Mouse (Mus musculus) ES-Bruce4 (cell line): Measurements from ENCODE around the gene Fbxl12. TPM values are rescaled to one million over a fixed set of nuclear protein-coding genes. Genes with fewer than 3 reads are reported as not detected.

ENCODE experiments used
- H3K27ac ChIP-seq: 2 replicates; pipeline ENCODE4 v1.5.1; 2012; ENCODE audit warnings: low read length, inconsistent platforms; ENCODE audit not compliant: insufficient read depth
- H3K27me3 ChIP-seq: 2 replicates; pipeline ENCODE4 v1.6.1; 2012; ENCODE audit warnings: mild to moderate bottlenecking, low read length, inconsistent platforms; ENCODE audit not compliant: control insufficient read depth, poor library complexity, insufficient read depth, severe bottlenecking
- H3K36me3 ChIP-seq: 2 replicates; pipeline ENCODE4 v1.6.1; 2012; ENCODE audit warnings: inconsistent platforms, mild to moderate bottlenecking, low read length, moderate library complexity; ENCODE audit not compliant: control insufficient read depth, poor library complexity, insufficient read depth, severe bottlenecking
- H3K4me1 ChIP-seq: one replicate; pipeline ENCODE4 v1.8.1; 2011; ENCODE audit warnings: low read length; ENCODE audit not compliant: control insufficient read depth, insufficient read depth
- H3K4me3 ChIP-seq: 2 replicates; pipeline ENCODE4 v1.5.1; 2011; ENCODE audit warnings: low read depth, mild to moderate bottlenecking, low read length
- H3K9ac ChIP-seq: 2 replicates; pipeline ENCODE4 v1.6.1; 2012; ENCODE audit warnings: low read depth, mild to moderate bottlenecking, inconsistent platforms; ENCODE audit not compliant: poor library complexity, severe bottlenecking
- H3K9me3 ChIP-seq: replicated peaks from 2 replicates; pipeline ENCODE4 v1.6.1; 2012; ENCODE audit warnings: mild to moderate bottlenecking, low read length, inconsistent platforms; ENCODE audit not compliant: control insufficient read depth, poor library complexity, insufficient read depth, severe bottlenecking
- CTCF ChIP-seq: IDR thresholded peaks from one replicate; pipeline ENCODE4 v1.8.1; 2011; ENCODE audit warnings: low read depth, low read length
- EP300 ChIP-seq: IDR thresholded peaks from 2 replicates; pipeline ENCODE4 v1.6.1; 2011; ENCODE audit warnings: low read depth, low read length; ENCODE audit not compliant: insufficient read depth
- POLR2A ChIP-seq: IDR thresholded peaks from one replicate; pipeline ENCODE4 v1.8.1; 2011; ENCODE audit warnings: low read length; ENCODE audit not compliant: insufficient read depth
- polyA plus RNA-seq: library from polyadenylated mRNA; stranded (reverse); fragments of >200 nt; gene quantifications from 2 replicates; pipeline ENCODE4 v1.2.4, GENCODE M21; 2011; ENCODE audit warnings: low read depth; ENCODE audit not compliant: missing spikeins, insufficient read depth, insufficient read length

Gene Fbxl12
- polyA plus RNA-seq, 1 experiment = 19.6 TPM

DNA sequence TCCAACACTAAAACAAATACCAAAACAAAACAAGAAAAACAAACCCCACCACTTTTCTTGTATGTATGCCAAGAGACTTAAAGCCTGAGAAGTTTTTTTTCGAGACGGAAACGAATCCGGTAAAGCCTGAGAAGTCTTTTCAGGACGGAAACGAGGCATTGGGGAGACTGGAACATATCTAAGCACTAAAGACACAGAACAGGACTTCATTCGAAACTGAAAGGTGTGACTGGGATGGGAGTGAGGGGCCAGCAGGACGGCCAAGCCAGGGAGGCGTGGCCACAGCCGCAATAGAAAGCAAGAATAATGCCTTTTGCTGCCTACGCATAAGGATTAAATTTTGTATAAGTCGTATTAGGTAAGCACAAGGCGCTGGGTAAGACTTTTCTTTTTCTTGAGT is 786 bp downstream of the Fbxl12 start:
- Histone ChIP-seq H3K4me3 (peak overlapping the region; percentile 99), H3K9me3 (no peaks in the 10 kb centered on the region), H3K9ac (peak overlapping the region; percentile 75), H3K27ac (no peak overlapping the region), H3K4me1 (no peaks in the 10 kb centered on the region), H3K27me3 (no peaks in the 10 kb centered on the region), H3K36me3 (peaks cover 7% of the 10 kb centered on the region; the same call in 1 of the 2 replicates)
- TF ChIP-seq POLR2A (no peak), CTCF (no peak), EP300 (no peak)

DNA sequence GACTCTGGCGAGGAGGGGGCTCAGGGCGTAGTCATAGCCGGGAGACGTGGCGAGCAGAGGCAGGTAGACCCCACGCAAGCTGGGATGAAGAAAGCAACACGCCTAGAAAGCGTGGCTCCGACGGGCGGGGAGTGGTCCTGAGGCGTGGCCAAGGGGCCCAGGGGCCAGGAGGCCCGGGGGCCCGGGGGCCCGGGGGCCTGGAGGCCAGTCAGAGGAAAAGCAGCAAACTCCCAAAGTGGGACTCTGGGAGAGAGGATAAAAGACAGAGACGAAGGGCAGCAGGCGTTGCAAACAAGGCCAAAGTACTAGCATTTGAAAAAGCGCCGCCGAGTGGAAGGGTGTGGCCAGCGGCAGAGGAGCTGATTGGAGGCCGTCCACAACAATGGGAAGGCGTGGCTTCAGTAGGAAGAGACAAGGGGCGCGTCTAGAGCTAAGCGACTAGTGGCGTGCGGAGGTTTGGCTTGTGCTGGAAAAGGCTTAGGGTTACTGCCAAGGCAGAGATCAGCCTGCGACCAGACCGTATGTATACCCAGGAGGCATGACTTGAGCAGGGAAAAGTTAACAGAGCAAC is 1.6 kb downstream of the Fbxl12 start:
- H3K4me1 ChIP-seq = no peaks in the 10 kb centered on the region
- H3K9ac ChIP-seq = peak overlapping the region; percentile 75
- H3K4me3 ChIP-seq = peak overlapping the region; percentile 99
- no peaks in the 10 kb centered on the region for H3K27me3 ChIP-seq
- H3K36me3 ChIP-seq = peaks cover 7% of the 10 kb centered on the region; the same call in 1 of the 2 replicates
- H3K27ac ChIP-seq = peak overlapping the region; percentile 16
- H3K9me3 ChIP-seq = no peaks in the 10 kb centered on the region
- TF ChIP-seq CTCF = no peak
- peak; percentile 45 for TF ChIP-seq POLR2A
- 0 out of 2 replicates have a peak, but pooled peaks have one; percentile 1 for TF ChIP-seq EP300

GRCm38 (mm10) chr9:20642101-20642895 is 2.3 kb downstream of the Fbxl12 start, which contains the start of gene Ubl5:
Gene Ubl5 (plus strand): TSS chr9:20642878.
- Histone ChIP-seq H3K4me3 (peak within 1 kb of the TSS; percentile 99), H3K27me3 (no peaks in the 10 kb centered on the region), H3K36me3 (peaks cover 7% of the 10 kb centered on the region; the same call in 1 of the 2 replicates), H3K9me3 (no peaks in the 10 kb centered on the region), H3K4me1 (no peaks in the 10 kb centered on the region), H3K27ac (peak within 1 kb of the TSS; percentile 16), H3K9ac (peak within 1 kb of the TSS; percentile 75)
- TF ChIP-seq CTCF (no peak), POLR2A (no peak)

GRCm38 (mm10) chr9:20641501-20641900 is 3.1 kb downstream of the Fbxl12 start:
- H3K27ac ChIP-seq = no peak overlapping the region
- H3K4me1 ChIP-seq = peaks cover 2% of the 10 kb centered on the region
- H3K9ac ChIP-seq = peak overlapping the region; percentile 50
- H3K27me3 ChIP-seq = no peaks in the 10 kb centered on the region
- no peaks in the 10 kb centered on the region for H3K9me3 ChIP-seq
- H3K4me3 ChIP-seq = peak overlapping the region; percentile 99
- H3K36me3 ChIP-seq = peaks cover 5% of the 10 kb centered on the region; the same call in 1 of the 2 replicates
- TF ChIP-seq CTCF (no peak), EP300 (no peak), POLR2A (no peak)

GRCm38 (mm10) chr9:20639486-20639885 is 5.1 kb downstream of the Fbxl12 start:
- H3K27me3 ChIP-seq = no peaks in the 10 kb centered on the region
- H3K27ac ChIP-seq = no peak overlapping the region
- 0 out of 2 replicates have a peak overlapping the region, but pooled peaks have one; percentile 24 for H3K9ac ChIP-seq
- no peaks in the 10 kb centered on the region for H3K9me3 ChIP-seq
- no peak overlapping the region for H3K4me3 ChIP-seq
- TF ChIP-seq POLR2A (no peak), CTCF (no peak), EP300 (no peak)
- H3K4me1 ChIP-seq = peaks cover 5% of the 10 kb centered on the region
- H3K36me3 ChIP-seq = no peaks in the 10 kb centered on the region

DNA sequence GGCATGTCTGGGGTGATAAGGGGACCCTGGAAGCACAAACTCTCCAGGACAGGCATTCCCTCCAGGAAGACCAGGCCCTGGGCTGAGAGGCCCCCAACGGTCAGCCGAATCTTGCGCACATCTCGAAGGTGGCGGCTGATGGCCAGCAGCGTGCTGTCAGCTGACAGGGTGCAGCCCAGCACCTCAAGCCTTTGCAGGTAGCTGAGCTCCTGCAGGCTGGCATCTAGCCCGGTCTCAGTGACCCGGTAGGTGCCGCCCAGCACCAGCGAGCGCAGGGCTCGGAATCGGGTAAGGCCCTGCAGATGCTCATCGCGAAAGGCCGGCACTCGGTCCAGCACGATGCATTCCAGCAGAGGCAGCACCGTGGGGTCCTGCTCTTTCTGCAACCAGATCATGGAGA is 6.0 kb downstream of the Fbxl12 start:
- peaks cover 5% of the 10 kb centered on the region for H3K4me1 ChIP-seq
- H3K27me3 ChIP-seq = no peaks in the 10 kb centered on the region
- H3K9me3 ChIP-seq = no peaks in the 10 kb centered on the region
- peak overlapping the region; percentile 22 for H3K4me3 ChIP-seq
- no peak overlapping the region for H3K27ac ChIP-seq
- H3K36me3 ChIP-seq = no peaks in the 10 kb centered on the region
- H3K9ac ChIP-seq = 0 out of 2 replicates have a peak overlapping the region, but pooled peaks have one; percentile 24
- TF ChIP-seq CTCF = no peak
- TF ChIP-seq EP300 = no peak
- no peak for TF ChIP-seq POLR2A
